Mouse (Mus musculus): ENCODE measurements around the gene Olfr27. TPM values are rescaled to one million over a fixed set of nuclear protein-coding genes. Genes with fewer than 3 reads are reported as not detected.

Olfr27 gene
- not detected for total RNA-seq (2021)
- long read RNA-seq, experiment 1: 0 reads
- long read RNA-seq, experiment 2: 0 reads

DNA sequence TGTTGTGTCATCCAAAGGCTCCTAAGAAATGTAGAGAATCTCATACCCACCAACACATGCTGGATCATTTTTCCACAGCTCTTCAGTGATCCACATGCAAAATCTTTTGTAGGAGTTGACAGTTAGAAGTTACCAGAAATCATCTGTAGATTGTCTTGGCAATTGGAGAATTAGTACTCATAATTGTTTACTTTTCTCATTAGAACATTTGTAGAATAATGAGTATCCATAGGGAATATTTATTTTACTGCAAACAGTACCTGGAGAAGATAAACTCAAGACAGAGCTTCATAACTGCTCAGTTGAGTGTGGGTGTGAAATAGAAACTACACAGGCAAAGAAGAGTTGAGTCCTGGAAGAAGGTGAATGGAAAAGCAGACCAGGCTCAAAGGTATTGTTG lies at the start of gene Olfr27:
Olfr27 (plus strand) TSS at position 301 of the 400 bp plus-strand sequence.
- no peak for DNase-seq

- DNase-seq: no peak
These were observed 49.1 kb upstream of the Olfr27 start, which contains the start of gene Olfr938 for GRCm38 (mm10) chr9:39078787-39079186. Gene Olfr938 (minus strand): TSS chr9:39078887.

GRCm38 (mm10) chr9:39127326-39127725 lies 605 bp upstream of the Olfr27 start:
- no peak for DNase-seq

DNA sequence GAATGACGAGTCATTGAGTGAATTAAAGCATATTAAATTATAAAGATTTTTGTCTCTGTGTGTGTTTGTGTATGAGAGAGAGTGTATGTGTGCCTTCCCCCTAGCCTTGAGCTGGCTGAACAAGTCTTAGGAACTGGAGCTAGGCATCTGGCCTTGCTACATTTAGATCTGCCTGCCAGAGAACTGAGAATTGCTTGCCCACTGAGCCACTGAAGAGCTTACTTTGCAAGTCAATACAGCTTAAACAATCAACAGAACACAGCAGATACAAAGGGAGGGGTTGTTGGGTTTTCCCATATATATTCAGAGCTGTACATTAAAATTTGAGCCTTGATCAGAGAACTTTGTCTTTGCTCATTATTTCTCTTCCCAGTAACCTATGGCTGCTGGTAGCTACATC lies 24.5 kb downstream of the Olfr27 start:
- DNase-seq: no peak

- no peak for DNase-seq
These were observed 38.1 kb downstream of the Olfr27 start, which contains the start of gene Olfr943 for GRCm38 (mm10) chr9:39166004-39166403. Gene Olfr943 (plus strand): TSS chr9:39166304.

Other genes starting within 250 kb of the Olfr27 start
- not detected for gene Olfr930, start 198.3 kb upstream of the Olfr27 start, total RNA-seq (2021)
- gene Olfr933, start 155.8 kb upstream of the Olfr27 start, total RNA-seq (2021): not detected
- gene Olfr934, start 139.8 kb upstream of the Olfr27 start, total RNA-seq (2021): not detected
- gene Olfr935, start 128.4 kb upstream of the Olfr27 start, total RNA-seq (2021): not detected
- gene Olfr146, start 104.8 kb upstream of the Olfr27 start, total RNA-seq (2021): not detected
- not detected for gene Olfr937, start 63.2 kb upstream of the Olfr27 start, total RNA-seq (2021)
- not detected for gene Olfr938, start 49.2 kb upstream of the Olfr27 start, total RNA-seq (2021)
- gene Olfr943, start 38.2 kb downstream of the Olfr27 start, total RNA-seq (2021): not detected
- not detected for gene Olfr944, start 73.8 kb downstream of the Olfr27 start, total RNA-seq (2021)
- gene Olfr1537, start 121.9 kb downstream of the Olfr27 start, total RNA-seq (2021): not detected
- gene Olfr945, start 148.7 kb downstream of the Olfr27 start, total RNA-seq (2021): not detected
- gene Olfr948, start 197.9 kb downstream of the Olfr27 start, total RNA-seq (2021): not detected